Mouse (Mus musculus): ENCODE measurements around the gene Trpm3.
A peak's percentile ranks its signal among the peaks of the same experiment; 100 is the strongest.

Gene Trpm3

DNA sequence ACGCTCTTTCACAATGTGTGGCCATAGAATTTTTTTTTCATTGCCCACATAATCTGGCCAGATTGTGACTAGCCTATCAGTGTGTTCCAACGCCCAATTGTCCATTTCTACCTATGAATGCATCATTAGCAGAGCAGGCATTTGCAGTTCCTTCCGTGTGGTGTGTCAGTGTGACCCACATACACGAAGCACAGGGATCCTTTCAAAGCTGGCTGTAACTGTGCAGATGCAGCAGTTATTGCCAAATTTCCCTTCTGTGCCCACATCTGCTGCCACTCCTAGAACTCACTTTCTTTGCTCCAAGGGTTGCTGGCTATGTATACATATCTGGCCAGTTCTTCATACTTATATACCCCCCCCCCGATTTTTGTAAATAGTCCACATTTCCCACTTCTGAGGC is 834.9 kb downstream of the Trpm3 start:
- no peak for DNase-seq (ENCODE audit: low spot score)

DNA sequence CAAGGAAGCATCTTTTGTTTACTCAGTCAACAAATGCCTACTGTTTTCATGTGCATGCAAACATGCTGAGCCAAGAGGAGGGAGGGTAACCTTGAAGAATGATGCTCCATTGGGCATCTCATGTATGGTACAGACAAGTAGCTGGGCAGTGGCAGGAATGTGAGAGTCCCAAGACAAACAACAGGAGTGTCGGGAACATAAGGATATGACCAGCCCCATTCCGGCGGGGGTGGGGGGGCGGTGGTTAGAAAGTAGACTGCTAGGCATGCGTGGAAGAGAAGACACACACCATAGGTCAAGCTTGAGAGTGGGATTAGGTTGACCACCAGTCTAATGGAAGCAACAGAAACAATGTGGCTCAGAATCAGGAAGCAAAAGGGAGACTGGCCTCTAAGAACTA is 837.0 kb downstream of the Trpm3 start:
- no peak for DNase-seq (ENCODE audit: low spot score)

DNA sequence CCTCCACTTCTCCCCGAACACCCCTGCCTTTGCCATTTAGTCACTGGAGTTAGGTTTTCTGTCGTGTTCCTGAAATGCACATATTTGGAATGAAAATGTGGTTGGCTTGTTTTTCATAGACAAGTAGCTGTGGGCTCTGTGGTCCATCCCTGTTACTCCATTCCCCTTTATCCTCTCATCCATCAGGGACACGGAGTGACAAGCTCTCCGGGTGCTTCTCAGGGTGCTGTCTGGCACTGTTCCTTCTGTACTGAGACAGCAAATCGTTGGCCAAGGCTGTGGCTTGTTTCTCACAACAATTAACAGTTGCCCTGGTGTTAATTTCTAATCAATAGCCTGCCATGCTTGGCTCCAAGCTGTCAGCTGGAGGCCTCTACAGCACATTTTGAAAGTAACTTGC is 838.7 kb downstream of the Trpm3 start:
- DNase-seq (ENCODE audit: low spot score), result no peak

DNA sequence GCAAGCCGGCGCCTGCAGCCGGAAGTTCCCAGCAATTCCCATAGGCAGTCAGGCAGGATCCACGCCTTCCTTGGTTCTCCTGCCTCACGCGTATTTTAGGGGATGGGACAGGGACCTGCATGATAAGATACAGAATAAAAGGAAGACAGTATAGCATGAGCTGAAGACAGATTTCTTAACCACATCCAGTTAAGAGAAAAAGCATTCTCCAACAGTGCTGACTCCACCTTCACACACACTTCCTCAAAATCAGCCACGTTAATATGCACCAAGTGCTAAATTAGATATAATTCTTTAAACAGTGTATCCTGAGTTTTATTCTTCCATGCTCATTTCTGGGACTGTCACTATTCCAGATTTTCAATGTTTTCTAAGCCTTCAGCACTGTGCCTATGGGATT is 839.9 kb downstream of the Trpm3 start:
- no peak for DNase-seq (ENCODE audit: low spot score)

DNA sequence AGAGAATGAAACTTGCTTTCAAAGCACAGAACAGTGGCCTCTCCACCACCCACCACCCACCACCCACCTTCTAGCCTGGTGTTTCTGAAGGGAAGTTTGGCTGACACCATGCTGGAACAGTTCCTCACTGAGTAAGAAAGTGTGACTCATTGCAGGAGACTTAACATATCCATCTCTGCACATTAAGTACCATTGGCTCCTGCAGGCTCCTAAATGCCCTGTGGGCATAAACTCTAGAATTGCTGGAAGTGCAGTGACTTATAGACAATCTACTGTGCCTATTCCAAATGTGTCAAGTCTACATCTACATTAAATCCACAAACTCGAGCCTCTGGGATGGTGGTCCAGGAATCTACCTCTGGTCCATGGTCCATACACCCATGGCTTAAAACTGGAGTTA is 840.3 kb downstream of the Trpm3 start:
- DNase-seq (ENCODE audit: low spot score), result no peak

DNA sequence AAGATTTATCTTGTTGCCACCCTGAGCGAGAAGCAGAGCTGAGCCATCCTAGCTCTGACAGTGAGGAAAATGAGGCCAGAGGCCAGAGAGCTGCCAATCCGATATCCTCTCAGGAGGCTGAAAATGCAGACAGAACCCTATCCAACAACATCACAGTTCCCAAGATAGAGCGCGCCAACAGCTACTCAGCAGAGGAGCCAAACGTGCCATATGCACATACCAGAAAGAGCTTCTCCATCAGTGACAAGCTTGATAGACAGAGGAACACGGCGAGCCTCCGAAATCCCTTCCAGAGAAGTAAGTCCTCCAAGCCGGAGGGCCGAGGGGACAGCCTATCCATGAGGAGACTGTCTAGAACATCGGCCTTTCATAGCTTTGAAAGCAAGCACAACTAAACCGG is 849.1 kb downstream of the Trpm3 start:
- no peak for DNase-seq (ENCODE audit: low spot score)

DNA sequence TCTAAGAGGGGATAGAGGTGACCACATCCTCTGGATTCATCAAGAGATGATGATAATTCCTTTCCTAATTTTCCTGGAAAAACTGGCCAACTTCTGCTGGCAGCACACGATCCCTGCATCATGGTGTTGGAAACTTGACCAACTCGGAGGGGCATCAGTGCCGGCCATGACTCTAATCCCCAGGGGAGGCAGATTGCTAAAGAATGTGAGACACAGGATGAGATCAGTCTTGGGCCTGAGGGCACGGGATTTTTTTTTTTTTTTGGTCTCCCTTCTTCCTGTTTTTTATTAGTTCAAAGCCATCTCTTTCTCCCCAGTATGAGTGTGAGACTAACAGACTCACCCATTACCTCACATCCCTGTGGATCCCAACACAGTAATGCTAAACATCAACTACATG is 855.1 kb downstream of the Trpm3 start:
- peak; percentile 65 for DNase-seq (ENCODE audit: low spot score)

DNA sequence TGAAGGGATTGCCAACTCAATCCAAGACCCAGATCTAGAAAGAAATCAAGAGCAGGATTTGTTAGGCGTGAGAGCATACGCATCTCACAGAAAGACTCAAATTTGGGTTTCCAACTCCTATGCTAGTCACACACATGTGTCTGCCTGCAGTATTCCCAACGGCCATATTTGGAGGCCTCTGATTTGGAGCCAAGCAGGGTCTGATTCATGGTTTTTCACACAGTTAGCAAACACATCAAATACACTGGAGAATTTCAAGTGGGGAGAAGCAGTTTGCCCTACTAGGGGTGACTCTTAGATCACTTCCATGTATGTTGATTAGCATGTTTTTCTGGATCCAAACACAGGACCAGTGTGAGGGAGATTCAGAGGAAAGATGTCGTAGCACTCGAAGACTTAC is 855.7 kb downstream of the Trpm3 start:
- DNase-seq (ENCODE audit: low spot score), result peak; percentile 37

DNA sequence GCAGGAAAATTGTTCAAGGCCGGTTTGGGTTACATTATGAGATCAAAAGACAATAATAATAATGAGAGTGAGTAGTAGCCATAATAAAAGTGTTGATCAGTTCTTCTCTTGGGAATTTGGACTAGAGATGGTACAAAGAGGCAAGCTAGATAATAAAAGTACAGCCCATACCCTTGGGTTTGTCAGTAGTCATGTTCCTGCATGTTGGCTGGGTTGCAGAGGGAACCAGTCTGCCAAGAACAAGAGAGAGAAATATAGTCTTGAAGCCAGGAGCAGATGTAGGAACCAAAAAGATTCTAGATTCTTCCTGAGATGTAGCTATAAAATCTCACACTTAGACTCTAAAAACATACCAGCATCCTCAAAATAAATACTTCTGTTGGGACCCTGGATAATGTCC is 861.4 kb downstream of the Trpm3 start:
- DNase-seq (ENCODE audit: low spot score), result no peak

DNA sequence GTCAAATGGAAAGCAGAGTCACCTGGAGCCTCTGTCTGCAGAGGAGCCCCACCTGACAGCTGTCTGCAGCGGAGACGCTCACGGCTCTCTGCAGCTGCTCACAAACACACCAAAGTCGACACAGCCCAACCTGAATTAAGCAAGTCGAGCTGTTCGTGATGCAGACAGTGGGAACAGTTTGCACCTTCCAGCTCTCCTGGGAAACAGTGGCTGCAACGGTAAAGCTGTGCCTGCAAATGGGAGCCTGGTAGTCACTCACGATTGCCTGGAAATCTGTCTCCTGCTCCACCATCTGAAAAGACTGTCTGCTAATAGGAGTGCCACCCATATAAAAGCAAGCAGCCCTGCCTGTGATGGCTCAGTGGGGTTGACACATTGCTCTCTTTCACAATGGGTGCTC is 865.0 kb downstream of the Trpm3 start:
- no peak for DNase-seq (ENCODE audit: low spot score)

DNA sequence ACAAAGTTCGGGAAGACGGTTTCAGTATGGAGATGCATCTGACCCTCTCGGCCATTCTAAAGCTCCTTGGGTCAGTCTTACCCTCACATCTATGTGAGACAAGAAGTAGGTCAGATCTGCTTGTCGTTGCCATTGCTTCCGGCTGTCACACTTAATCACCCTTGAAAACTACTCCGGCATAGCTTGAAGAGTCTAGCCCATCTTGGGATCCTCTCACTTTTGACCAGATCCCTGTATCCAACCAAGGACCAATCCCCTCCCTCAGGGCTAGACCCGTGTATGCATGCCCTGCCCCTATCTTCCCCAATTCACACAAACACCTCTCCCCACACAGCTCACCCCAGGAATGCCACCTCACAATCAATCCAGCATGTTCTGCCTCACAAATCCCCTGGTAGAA is 867.0 kb downstream of the Trpm3 start:
- DNase-seq (ENCODE audit: low spot score), result no peak

DNA sequence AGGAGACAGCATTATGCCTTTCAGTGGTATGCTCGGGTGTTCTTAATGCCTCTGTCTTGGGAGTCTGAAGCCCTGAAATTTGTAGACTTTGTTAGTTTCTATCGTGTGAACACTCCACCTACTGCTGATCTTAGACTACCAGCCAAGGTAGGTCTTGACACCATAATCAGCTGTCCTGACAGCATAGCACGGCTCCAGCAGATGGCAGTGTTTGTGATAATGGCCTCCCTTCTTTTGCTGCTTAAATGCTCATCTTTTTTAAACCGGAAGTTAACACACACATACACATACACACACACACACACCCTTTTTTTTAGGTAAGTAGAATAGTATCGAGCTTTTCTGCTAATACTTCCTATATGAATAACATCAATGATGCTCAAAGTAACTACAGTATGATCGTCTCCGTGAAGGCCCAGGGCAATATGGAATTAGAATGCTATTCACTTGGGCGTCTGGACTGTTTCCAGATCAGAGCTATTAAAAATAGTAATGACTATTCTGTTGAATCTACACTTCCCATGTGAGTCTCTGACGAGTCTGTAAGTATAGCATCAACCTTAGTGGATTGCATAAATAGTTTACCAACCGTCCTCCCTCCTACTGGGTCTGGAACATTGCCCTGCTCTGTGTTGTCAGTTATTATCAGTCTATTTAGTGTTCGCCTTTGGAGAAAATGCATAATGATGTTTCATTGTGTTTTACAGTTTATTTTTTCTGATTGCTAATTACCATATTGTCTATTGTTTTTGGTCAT is 867.8 kb downstream of the Trpm3 start:
- DNase-seq (ENCODE audit: low spot score), result peak; percentile 73

DNA sequence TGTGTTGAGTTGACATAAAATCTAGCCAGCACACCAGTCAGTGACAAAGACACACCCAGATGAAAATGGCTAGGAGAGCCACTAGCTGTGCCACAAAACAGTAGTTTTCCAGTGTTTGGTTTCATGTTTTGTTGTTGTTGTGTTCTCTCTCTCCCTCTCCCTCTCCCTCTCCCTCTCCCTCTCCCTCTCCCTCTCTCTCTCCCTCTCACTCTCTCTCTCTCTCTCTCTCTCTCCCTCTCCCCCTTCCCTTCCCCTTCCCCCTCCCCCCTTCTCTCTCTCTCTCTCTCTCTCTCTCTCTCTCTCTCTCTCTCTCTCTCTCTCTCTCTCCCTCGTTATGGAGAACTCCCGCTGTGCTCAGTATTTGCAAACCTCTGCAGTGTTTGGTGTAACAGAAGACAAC is 874.8 kb downstream of the Trpm3 start:
- no peak for DNase-seq (ENCODE audit: low spot score)

DNA sequence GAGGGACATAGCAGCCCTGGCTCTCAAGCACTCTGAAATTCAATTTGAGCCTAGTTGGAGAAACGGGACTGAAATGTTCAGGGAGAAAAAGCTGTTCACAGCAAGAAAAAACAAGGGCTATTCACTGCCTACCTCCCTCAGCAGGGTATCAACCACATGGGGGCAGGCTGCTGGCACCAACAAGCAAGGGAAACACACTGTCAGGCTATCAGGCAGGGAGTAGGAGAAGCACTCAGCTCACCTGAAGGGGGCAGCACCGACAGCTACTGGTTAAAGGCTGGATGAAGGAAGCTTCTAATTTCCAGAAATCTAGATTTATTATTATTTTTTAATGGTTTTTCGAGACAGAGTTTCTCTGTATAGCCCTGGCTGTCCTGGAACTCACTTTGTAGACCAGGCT is 876.7 kb downstream of the Trpm3 start:
- DNase-seq (ENCODE audit: low spot score), result peak; percentile 43

DNA sequence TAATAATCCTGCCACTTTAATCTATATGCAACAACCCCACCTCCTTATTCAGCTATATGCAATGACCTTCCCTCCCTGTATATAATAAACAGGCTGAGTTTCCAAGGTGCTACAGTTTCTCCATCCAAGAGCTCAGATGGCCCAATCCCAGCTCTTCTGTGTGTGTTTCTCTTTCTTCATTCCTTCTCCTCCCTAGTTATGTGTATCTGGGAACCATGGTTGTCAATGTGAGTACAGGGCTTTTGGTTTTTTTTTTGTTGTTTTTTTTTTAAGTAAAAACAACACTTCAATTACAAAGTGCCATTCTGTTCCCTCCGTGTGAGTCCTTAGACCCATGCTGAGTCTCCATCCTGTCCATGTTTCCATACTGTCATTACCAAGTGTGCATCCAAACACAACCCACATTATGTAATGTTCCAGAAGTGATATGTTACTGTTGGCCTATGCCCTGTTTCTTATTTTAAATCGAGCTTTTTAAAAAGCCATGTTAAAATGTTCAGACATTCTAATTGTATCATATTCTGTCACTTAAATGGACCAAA is 879.4 kb downstream of the Trpm3 start:
- no peak for DNase-seq (ENCODE audit: low spot score)

DNA sequence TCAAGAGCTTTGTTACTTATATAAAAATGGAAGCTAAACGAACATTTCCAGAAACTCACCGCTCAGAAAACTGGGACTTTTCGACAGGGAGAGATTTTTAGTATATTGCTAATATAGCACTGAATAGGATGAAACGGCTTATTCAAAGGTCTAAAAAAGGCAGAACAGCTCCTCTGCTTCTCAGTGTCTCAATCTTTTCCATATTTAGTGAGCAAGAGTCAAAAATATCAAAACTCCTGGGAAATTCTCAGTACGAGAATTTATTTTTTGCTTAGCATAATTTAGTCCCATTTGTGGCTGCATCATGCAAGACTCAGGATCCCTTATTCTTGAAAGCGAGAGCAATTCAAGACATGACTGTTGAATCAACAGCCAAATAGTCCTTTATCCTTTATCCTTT is 884.1 kb downstream of the Trpm3 start:
- no peak for DNase-seq (ENCODE audit: low spot score)

DNA sequence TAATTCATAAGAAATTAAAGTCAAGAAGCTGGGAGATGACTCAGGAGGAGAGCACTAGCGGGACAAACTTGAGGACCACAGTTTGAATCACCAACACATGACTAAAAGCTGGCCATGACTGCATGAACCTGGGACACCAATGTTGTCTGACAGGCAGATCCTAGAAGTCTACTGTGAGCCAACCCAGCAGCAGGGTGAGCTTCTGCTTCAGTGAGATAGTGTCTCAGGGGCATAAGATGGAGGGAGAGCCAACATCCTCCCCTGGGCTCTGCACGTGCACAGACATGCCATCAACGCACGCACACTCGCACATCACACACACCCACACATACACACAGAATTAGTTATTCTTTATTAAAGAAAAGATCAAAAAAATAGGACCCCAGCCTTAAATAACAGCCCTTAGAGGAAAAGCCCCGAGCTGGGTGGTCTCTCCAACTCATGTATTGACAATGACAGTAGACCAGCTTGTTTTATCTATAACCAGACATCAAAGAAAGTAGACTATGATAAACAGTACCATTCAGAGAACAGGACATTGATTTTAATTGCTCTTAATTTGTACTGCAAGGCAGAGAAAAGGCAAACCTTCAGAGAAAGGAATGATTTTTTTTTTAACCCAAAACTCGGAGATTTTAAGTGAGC is 884.6 kb downstream of the Trpm3 start:
- no peak for DNase-seq (ENCODE audit: low spot score)

DNA sequence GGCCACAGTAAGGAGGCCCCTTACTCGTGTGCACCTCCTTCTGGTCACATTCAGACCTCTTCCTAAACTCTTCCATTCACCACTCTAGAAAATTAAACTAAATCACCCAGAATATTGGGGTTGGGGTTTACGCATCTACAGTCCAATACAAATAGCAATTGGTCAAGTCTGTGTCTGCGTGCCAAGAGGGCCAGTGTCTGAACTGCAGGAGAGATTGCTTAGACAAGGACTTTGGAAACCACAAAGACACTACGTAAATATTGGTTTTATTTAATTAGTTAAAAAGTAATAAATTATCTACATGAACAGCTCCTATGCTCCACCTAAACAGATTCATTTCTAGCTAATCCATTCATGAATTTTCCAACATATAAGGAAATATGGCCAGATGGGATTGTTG is 886.0 kb downstream of the Trpm3 start:
- DNase-seq (ENCODE audit: low spot score), result no peak

DNA sequence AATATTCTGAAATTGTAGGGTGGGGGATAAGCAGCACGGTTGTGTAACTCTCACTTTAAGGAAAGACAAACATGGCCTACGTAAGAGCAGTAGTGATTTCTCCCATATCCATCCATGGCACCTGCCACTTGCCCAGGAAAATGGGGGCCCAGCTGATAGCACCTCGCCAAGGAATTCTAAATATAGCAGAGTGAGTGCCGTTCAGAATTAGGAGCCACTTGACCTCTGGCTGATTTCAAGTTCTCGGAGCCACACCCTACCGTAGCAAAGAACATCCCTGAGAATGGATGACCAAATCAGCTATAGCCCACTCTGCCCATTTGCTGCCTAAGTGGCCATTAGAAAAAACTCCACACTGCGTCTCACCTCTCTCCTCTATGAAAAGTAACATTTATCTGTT is 887.6 kb downstream of the Trpm3 start:
- no peak for DNase-seq (ENCODE audit: low spot score)

DNA sequence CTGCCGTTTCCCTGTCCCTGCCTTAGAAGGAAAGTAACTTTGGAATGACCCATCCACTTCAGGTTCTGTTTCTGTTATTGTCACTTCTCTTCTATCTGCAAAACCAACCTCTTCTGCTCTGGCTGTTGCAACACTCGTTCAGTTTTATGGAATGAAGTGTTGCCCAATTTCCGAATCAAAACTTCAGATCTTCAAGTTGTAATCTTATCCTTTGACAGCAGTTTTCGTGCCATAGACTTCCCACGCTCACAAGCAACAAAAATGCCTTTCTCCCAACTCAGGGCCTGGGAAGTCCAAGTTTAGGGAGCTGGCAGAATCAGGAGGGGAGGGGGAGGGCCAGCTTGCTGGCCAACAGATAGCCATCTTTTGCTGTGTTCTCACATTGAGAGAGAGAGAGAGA is 889.4 kb downstream of the Trpm3 start:
- DNase-seq (ENCODE audit: low spot score), result peak; percentile 90

DNA sequence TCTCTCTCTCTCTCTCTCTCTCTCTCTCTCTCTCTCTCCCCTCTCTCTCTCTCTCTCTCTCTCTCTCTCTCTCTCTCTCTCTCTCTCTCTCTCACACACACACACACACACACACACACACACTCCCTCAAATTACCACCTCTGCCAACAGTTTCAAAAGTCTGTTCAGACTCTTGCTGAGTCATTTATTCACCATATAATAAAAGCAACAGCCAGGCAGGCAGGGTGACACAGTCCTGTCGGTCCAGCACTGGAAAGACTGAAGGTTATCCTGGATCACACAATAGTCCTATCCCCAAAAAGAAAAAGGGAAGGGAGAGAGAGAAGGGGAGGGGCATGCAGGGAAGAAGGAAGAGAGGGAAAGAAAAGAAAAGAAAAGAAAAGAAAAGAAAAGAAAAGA is 894.5 kb downstream of the Trpm3 start:
- peak; percentile 67 for DNase-seq (ENCODE audit: low spot score)

DNA sequence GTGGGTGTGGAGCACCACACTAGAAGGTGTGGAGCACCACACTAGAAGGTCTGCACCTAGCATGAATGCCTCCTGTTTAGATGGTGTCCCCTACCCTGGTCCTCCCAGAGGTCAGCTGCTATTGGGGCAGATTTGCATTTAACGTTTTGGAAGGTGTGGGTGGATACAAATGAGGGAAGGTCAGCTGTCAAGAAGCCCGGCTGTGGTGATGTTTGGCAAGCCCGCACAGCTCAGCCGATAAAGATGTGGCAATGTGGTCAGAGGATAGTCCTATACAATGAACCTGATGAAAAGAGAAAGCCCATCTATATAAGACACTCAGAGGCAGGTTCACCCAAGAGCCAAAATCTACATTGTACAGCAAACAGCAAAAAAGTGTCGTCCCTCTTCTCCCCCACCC is 895.3 kb downstream of the Trpm3 start:
- DNase-seq (ENCODE audit: low spot score), result peak; percentile 25

DNA sequence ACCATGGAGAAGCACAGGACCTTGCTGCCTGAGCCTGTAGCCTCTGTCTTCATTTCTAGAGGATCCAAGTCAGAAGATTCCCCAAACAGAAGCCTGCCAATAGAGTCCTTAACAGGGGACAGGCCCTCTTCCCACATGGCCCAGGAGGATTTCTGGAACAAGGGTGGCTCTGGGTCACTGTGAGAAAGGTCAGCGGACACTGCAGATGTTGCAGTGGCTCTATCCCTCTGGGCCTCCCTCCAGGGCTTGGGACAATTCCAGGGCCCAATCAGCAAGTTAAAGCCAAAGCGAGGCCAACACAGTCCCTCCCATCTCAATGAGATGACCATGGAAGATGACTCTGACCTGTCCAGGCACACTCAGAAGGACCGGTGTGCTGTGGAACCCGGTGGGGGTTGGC is 896.1 kb downstream of the Trpm3 start:
- DNase-seq (ENCODE audit: low spot score), result peak; percentile 98

DNA sequence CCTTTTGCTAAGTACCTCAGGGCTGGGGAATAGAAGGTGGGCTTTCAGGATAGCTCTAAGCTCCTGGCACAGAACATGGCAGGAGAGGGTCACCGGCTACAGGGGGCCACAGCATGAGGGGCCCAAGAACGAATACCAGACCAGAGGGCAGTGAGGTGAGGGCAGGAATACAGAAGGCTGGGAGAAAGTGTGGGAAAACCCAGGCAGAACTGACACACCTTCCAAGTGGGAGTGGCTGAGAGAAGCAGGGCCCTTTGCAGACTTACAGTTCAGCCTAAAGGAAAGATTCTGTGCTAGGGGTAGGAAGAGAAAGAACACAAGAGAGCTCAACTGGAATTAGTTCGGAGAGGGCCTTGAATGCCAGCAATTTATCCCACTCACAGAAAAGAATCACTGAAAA is 896.9 kb downstream of the Trpm3 start:
- peak; percentile 54 for DNase-seq (ENCODE audit: low spot score)
